Mouse (Mus musculus) liver, embryonic 16.5 days (tissue): ENCODE measurements around the gene Ctsl. TPM values are rescaled to one million over a fixed set of nuclear protein-coding genes. Genes with fewer than 3 reads are reported as not detected.
A peak's percentile ranks its signal among the peaks of the same experiment; 100 is the strongest.

Source experiments
- ATAC-seq: fragments of 200-750 bp; cut with Nextera tagmentation; 2 replicates; pipeline ENCODE4 v1.8.0; 2017; ENCODE audit warnings: low read depth, mild to moderate bottlenecking, moderate number of reproducible peaks, moderate library complexity
- H3K27ac ChIP-seq: fragments of 300-500 bp; sonication (generic); 2 replicates; pipeline ENCODE4 v1.5.1; 2014; ENCODE audit warnings: mild to moderate bottlenecking, low read length
- H3K27me3 ChIP-seq: fragments of 300-500 bp; sonication (generic); 2 replicates; pipeline ENCODE4 v1.6.1; 2014; ENCODE audit warnings: low read depth, low read length, mixed read lengths; ENCODE audit not compliant: control insufficient read depth, insufficient read depth
- H3K36me3 ChIP-seq: fragments of 300-500 bp; sonication (generic); 2 replicates; pipeline ENCODE4 v1.6.1; 2014; ENCODE audit warnings: mild to moderate bottlenecking; ENCODE audit not compliant: control insufficient read depth, insufficient read depth
- H3K4me1 ChIP-seq: fragments of 300-500 bp; sonication (generic); 2 replicates; pipeline ENCODE4 v1.6.1; 2014; ENCODE audit warnings: low read depth, low read length, mixed read lengths; ENCODE audit not compliant: control insufficient read depth
- H3K4me2 ChIP-seq: fragments of 300-500 bp; sonication (generic); 2 replicates; pipeline ENCODE4 v1.6.1; 2014; ENCODE audit warnings: low read depth, low read length, mixed read lengths
- H3K4me3 ChIP-seq: fragments of 300-500 bp; sonication (generic); 2 replicates; pipeline ENCODE4 v1.5.1; 2014; ENCODE audit warnings: low read depth, mild to moderate bottlenecking, low read length
- H3K9ac ChIP-seq: fragments of 300-500 bp; sonication (generic); 2 replicates; pipeline ENCODE4 v1.6.1; 2014; ENCODE audit warnings: low read depth, low read length
- H3K9me3 ChIP-seq: fragments of 300-500 bp; sonication (generic); replicated peaks from 2 replicates; pipeline ENCODE4 v1.6.1; 2016; ENCODE audit warnings: low read length; ENCODE audit not compliant: control insufficient read depth
- WGBS: fragments of 180-500 bp; shearing (Covaris S2); extraction: QIAGEN DNeasy Blood & Tissue Kit; methylation state at CpG from one replicate; pipeline ENCODE4 v1.1.7; 2014; ENCODE audit not compliant: insufficient replicate concordance; 5-methylcytosine and 5-hydroxymethylcytosine counted together
- polyA plus RNA-seq: library from polyadenylated mRNA; unstranded; fragments of >200 nt; fragmentation: Nextera tagmentation; extraction: Ambion mirVana; gene quantifications from 2 replicates; pipeline ENCODE4 v1.2.1, GENCODE M21; 2015

Gene Ctsl
- polyA plus RNA-seq, 1 experiment from 2014 or later = 242 TPM

DNA sequence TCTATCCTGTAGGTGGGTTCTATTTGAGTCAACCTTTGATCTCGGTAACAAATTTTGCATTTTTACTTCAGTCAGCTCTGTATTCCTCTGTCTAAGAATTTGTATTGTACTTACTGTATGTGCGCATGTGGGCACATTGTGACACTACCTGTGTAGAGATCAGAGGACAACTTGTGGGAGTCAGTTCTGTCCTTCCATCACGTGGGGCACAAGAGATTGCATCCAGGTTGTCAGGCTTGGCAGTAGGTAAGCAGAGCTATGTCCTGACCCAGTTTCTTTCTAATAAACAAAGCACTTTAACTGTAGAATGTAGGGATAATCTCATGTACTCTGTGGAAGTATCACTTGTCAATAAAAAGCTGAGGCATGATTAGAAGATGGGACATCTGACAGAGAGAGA lies 56.6 kb downstream of the Ctsl start:
- no peak overlapping the region for H3K27ac ChIP-seq
- H3K9ac ChIP-seq = no peak overlapping the region
- H3K36me3 ChIP-seq = no peaks in the 10 kb centered on the region
- WGBS = 59% methylated on average over 3 of the region's 3 CpGs
- no peak overlapping the region for H3K4me2 ChIP-seq
- no peaks in the 10 kb centered on the region for H3K27me3 ChIP-seq
- H3K9me3 ChIP-seq = no peaks in the 10 kb centered on the region
- H3K4me1 ChIP-seq = peaks cover 25% of the 10 kb centered on the region
- ATAC-seq = no peak
- H3K4me3 ChIP-seq = no peak overlapping the region

DNA sequence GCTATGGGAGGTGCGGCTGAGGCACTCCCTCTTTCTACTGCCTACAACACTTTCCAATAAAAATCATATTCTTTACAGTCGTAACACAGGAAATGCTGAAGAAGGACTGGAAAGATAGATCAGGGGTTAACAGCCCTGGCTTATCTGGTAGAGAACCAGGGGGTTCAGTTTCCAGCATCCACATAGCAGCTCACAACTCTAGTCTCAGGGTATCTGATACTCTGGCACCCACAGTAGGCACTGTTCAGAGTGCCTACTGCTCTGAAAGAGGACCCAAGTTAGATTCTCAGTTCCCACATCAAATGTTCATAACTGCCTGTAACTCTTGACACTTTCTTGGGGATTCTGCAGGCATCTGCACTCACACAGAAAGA lies 57.8 kb downstream of the Ctsl start:
- Histone ChIP-seq H3K4me2 (peak overlapping the region; percentile 93), H3K27me3 (no peaks in the 10 kb centered on the region), H3K27ac (peak overlapping the region; percentile 9), H3K36me3 (no peaks in the 10 kb centered on the region), H3K9ac (peak overlapping the region; percentile 38; the same call in 1 of the 2 replicates), H3K4me3 (peak overlapping the region; percentile 81), H3K9me3 (no peaks in the 10 kb centered on the region), H3K4me1 (peaks cover 25% of the 10 kb centered on the region)
- 0% methylated on average over 2 of the region's 2 CpGs for WGBS
- ATAC-seq = peak; percentile 2; the same call in 1 of the 2 replicates

DNA sequence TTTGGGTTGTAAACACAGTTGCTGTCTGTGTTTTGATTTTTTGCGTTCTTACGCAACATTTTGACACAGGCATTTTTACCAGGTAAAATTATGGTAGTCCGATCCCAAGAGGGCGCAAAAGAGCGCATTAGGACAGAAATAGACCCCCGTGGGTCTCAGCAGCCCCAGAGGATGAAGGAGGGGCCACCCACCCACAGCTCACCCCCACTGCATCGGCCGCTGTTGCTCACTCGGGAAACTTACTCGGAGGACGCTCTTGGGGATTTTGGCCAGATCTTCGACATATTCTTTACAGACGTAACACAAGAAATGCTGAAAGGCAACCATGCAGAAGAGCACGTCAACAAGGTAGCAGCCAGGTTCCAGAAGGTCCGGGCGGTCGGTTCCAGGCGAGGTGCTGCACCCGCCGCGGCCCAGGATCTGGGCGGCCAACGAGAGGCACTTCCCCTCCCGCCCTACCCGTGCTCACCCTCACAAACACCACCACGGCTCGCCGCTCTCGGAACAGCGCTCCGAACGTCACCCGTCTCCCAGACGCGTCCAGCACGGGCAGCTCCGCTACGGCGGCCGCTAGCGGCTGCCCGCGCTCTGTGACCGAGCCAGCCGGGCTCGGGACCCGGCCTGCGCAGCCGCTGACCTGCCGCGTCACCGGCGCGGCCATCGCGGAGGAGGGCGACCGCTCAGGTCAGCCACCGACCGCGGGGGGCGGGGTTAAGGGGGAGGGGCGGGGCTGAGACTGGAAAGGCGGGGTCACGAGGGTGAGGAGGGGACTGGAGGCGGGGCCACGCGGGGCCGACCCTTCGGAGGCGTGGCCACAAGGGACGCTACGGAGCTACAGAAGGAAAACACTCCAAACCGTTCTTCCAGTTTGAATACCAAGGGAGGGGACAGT lies 58.4 kb downstream of the Ctsl start, which contains the start of gene Aaed1:
TSS of gene Aaed1 (minus strand) at position 687 of the 892 bp plus-strand sequence.
- peaks cover 25% of the 10 kb centered on the region for H3K4me1 ChIP-seq
- peak within 1 kb of the TSS; percentile 82 for H3K9ac ChIP-seq
- peak within 1 kb of the TSS; percentile 93 for H3K27ac ChIP-seq
- H3K4me3 ChIP-seq = peak within 1 kb of the TSS; percentile 81
- WGBS = under 1% methylated on average over 67 of the region's 74 CpGs
- H3K4me2 ChIP-seq = peak within 1 kb of the TSS; percentile 93
- no peaks in the 10 kb centered on the region for H3K9me3 ChIP-seq
- ATAC-seq = peak; percentile 93
- peaks cover 4% of the 10 kb centered on the region for H3K36me3 ChIP-seq
- H3K27me3 ChIP-seq = no peaks in the 10 kb centered on the region

DNA sequence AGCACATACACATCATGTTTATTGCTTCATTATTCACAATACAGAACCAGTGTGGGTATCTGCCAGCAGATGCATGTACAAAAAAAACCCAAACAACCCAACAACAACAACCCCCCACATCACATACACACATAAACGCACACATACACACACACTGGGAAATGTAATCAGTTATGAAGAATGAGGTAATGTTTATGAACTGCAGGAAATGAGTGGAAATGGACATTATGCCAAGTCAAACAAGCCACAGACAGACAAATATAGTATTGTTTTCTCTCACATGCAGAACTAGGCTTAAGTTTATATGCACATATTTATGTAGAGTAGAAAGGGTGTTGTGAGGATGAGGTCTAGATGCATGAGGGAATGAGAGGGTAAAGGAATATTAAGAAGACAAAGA lies 59.4 kb downstream of the Ctsl start:
- H3K27ac ChIP-seq = peak overlapping the region; percentile 51
- 53% methylated on average over 1 of the region's 1 CpGs for WGBS
- H3K4me1 ChIP-seq = peaks cover 25% of the 10 kb centered on the region
- H3K9ac ChIP-seq = peak overlapping the region; percentile 82
- no peak for ATAC-seq
- H3K36me3 ChIP-seq = peaks cover 7% of the 10 kb centered on the region
- no peaks in the 10 kb centered on the region for H3K27me3 ChIP-seq
- H3K4me2 ChIP-seq = peak overlapping the region; percentile 93
- peak overlapping the region; percentile 81 for H3K4me3 ChIP-seq
- H3K9me3 ChIP-seq = no peaks in the 10 kb centered on the region

DNA sequence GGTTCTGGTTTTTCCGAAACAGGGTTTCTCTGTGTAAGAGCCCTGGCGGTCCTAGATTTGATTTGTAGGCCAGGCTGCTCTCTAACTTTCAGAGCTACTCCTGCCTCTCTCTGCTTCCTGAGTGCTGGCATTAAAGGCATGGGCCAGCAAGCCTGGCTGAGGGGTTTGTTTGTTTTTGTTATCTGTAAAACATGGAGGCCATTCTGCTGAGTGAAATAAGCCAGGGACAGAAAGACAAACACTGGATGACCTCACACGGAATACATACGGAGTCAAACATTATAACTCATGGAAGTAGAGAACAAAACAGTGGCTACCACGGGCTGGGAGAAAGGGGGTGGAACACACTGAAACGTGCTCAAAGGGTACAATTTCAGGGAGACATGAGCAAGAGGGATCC lies 60.1 kb downstream of the Ctsl start:
- Histone ChIP-seq H3K9me3 (no peaks in the 10 kb centered on the region), H3K4me2 (peak overlapping the region; percentile 93; the same call in 1 of the 2 replicates), H3K9ac (no peak overlapping the region), H3K27me3 (no peaks in the 10 kb centered on the region), H3K4me3 (no peak overlapping the region), H3K36me3 (peaks cover 7% of the 10 kb centered on the region), H3K4me1 (peaks cover 25% of the 10 kb centered on the region), H3K27ac (peak overlapping the region; percentile 51)
- no peak; the same call in 1 of the 2 replicates for ATAC-seq
- WGBS = 47% methylated on average over 6 of the region's 6 CpGs

DNA sequence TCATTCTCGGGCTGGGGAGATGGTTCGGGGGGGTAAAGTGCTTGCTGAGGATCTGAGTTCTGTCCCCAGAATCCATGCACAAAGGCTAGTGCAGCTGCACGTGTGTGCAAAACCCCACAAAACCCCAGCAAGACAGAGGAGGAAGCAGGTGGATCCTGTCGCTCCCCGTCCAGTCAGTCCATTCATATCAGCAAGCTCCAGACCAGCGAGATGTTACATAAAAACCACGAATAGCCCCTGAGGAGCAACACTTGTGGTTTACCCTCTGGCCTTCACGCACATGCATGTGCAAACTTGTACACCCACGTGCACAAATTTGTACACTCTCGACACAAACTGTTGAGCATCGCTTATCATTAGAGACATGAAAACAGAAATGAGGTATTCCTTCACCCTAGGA lies 60.8 kb downstream of the Ctsl start:
- H3K36me3 ChIP-seq = peaks cover 7% of the 10 kb centered on the region
- no peaks in the 10 kb centered on the region for H3K27me3 ChIP-seq
- H3K27ac ChIP-seq = no peak overlapping the region
- peaks cover 25% of the 10 kb centered on the region for H3K4me1 ChIP-seq
- H3K4me3 ChIP-seq = no peak overlapping the region
- ATAC-seq = no peak
- no peaks in the 10 kb centered on the region for H3K9me3 ChIP-seq
- peak overlapping the region; percentile 93; the same call in 1 of the 2 replicates for H3K4me2 ChIP-seq
- WGBS = 14% methylated on average over 11 of the region's 11 CpGs
- no peak overlapping the region for H3K9ac ChIP-seq

Other genes with a start within 250 kb of the Ctsl start
- 8.7 and 9.0 TPM in 2 replicates for gene Slc35d2, start 241.5 kb downstream of the Ctsl start, polyA plus RNA-seq
- gene Zfp367, start 217.7 kb downstream of the Ctsl start, polyA plus RNA-seq = 18.1 and 18.6 TPM in 2 replicates
- gene Habp4, start 209.1 kb downstream of the Ctsl start, polyA plus RNA-seq = 8.4 and 10.3 TPM in 2 replicates
- 8.2 and 9.4 TPM in 2 replicates for gene Cdc14b, start 95.6 kb downstream of the Ctsl start, polyA plus RNA-seq
- gene Aaed1, start 58.2 kb downstream of the Ctsl start, polyA plus RNA-seq = 21.8 and 22.8 TPM in 2 replicates
- 4.1 and 4.9 TPM in 2 replicates for gene Cdk20, start 61.4 kb upstream of the Ctsl start, polyA plus RNA-seq
- gene Fam240b, start 126.9 kb upstream of the Ctsl start, polyA plus RNA-seq = not detected in 2 replicates